21 mouse cellular contexts compared by ENCODE assay signal in the genomic region with DNA sequence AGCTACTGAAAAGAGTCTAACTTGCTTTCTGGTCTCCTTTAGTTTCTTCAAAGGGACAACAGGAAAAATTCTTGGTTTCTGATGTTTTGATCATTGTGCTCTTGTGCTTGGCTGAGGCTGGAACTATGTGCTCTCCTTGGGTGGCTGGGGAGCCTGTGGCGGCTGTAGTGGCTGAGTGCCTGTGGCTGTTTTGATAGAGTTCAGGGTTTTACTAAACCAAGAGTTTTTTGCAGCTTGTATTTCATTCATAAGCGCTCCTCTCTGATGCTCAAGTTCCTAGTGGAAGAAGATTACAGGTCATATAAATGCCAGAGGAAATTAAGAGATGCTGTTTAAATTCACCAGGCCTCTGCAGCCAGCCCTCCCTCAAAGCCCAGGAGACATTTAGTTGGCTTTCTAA. TPM values are rescaled to one million over a fixed set of nuclear protein-coding genes. Genes with fewer than 3 reads are reported as not detected.
A peak's percentile ranks its signal among the peaks of the same experiment; 100 is the strongest.
DNase-seq lines count a peak whose midpoint lies in the region; ATAC-seq lines count a peak whose summit lies in the region.
"Had no signal": no experiment of that assay in that cellular context is flagged by ENCODE, and none has a peak within 500 bp of the region (broad histone marks: within the 10 kb centered on the region; RNA-seq: fewer than 3 reads in every experiment).

No protein-coding gene starts in this region.

- no peak overlapping the region for H3K9ac ChIP-seq in limb, embryonic 11.5 days (ENCODE audit: low read length)
- no peak overlapping the region for H3K9ac ChIP-seq in embryonic facial prominence, embryonic 12.5 days
- H3K9ac ChIP-seq in limb, embryonic 13.5 days, result no peak overlapping the region
- H3K9ac ChIP-seq: embryonic facial prominence, embryonic 13.5 days; forebrain, embryonic 13.5 days; forebrain, embryonic 15.5 days; forebrain, postnatal 0 days had no signal

- no peaks in the 10 kb centered on the region for H3K4me1 ChIP-seq in limb, embryonic 11.5 days (ENCODE audit: control insufficient read depth, insufficient read depth, low read length)
- no peaks in the 10 kb centered on the region for H3K4me1 ChIP-seq in limb, embryonic 10.5 days
- no peaks in the 10 kb centered on the region for H3K4me1 ChIP-seq in embryonic facial prominence, embryonic 12.5 days
- 0 out of 2 replicates have a peak, but pooled peaks cover 3% of the 10 kb centered on the region for H3K4me1 ChIP-seq in limb, embryonic 13.5 days
- H3K4me1 ChIP-seq: embryonic facial prominence, embryonic 13.5 days; forebrain, embryonic 13.5 days; forebrain, embryonic 15.5 days had no signal

- H3K4me3 ChIP-seq in limb, embryonic 11.5 days (ENCODE audit: low read depth, low read length), result no peak overlapping the region
- no peak overlapping the region for H3K4me3 ChIP-seq in limb, embryonic 10.5 days
- no peak overlapping the region for H3K4me3 ChIP-seq in embryonic facial prominence, embryonic 12.5 days
- H3K4me3 ChIP-seq in limb, embryonic 13.5 days, result no peak overlapping the region
- H3K4me3 ChIP-seq: embryonic facial prominence, embryonic 13.5 days; forebrain, embryonic 13.5 days; forebrain, embryonic 15.5 days had no signal

- H3K36me3 ChIP-seq in limb, embryonic 11.5 days (ENCODE audit: control insufficient read depth, insufficient read depth, low read length), result no peaks in the 10 kb centered on the region
- H3K36me3 ChIP-seq in limb, embryonic 10.5 days, result no peaks in the 10 kb centered on the region
- H3K36me3 ChIP-seq in embryonic facial prominence, embryonic 12.5 days, result no peaks in the 10 kb centered on the region
- H3K36me3 ChIP-seq in limb, embryonic 13.5 days, result no peaks in the 10 kb centered on the region
- H3K36me3 ChIP-seq: embryonic facial prominence, embryonic 13.5 days; forebrain, embryonic 15.5 days had no signal

- H3K4me2 ChIP-seq in limb, embryonic 11.5 days (ENCODE audit: low read depth, severe bottlenecking), result no peak overlapping the region
- H3K4me2 ChIP-seq in embryonic facial prominence, embryonic 12.5 days (replicated peaks), result no peak overlapping the region
- no peak overlapping the region for H3K4me2 ChIP-seq in limb, embryonic 13.5 days (replicated peaks)
- H3K4me2 ChIP-seq: embryonic facial prominence, embryonic 13.5 days; forebrain, embryonic 13.5 days; forebrain, embryonic 15.5 days had no signal

- H3K27ac ChIP-seq in limb, embryonic 11.5 days (replicated peaks; ENCODE audit: low read depth, low read length), result no peak overlapping the region
- no peak overlapping the region for H3K27ac ChIP-seq in limb, embryonic 10.5 days
- H3K27ac ChIP-seq in embryonic facial prominence, embryonic 12.5 days, result no peak overlapping the region
- H3K27ac ChIP-seq in limb, embryonic 13.5 days, result no peak overlapping the region
- H3K27ac ChIP-seq: embryonic facial prominence, embryonic 13.5 days; forebrain, embryonic 13.5 days; forebrain, embryonic 15.5 days had no signal

- no peaks in the 10 kb centered on the region for H3K27me3 ChIP-seq in limb, embryonic 11.5 days (ENCODE audit: control insufficient read depth, insufficient read depth, low read length)
- no peaks in the 10 kb centered on the region for H3K27me3 ChIP-seq in limb, embryonic 10.5 days (ENCODE audit: low read depth, poor library complexity, severe bottlenecking)
- no peaks in the 10 kb centered on the region for H3K27me3 ChIP-seq in embryonic facial prominence, embryonic 12.5 days
- H3K27me3 ChIP-seq in limb, embryonic 13.5 days, result no peaks in the 10 kb centered on the region
- H3K27me3 ChIP-seq: embryonic facial prominence, embryonic 13.5 days; forebrain, embryonic 13.5 days; forebrain, embryonic 15.5 days; Patski had no signal

- H3K9me3 ChIP-seq in limb, embryonic 11.5 days (ENCODE audit: control insufficient read depth, low read length), result no peaks in the 10 kb centered on the region
- no peaks in the 10 kb centered on the region for H3K9me3 ChIP-seq in limb, embryonic 10.5 days (replicated peaks)
- no peaks in the 10 kb centered on the region for H3K9me3 ChIP-seq in embryonic facial prominence, embryonic 12.5 days
- H3K9me3 ChIP-seq in limb, embryonic 13.5 days, result no peaks in the 10 kb centered on the region
- H3K9me3 ChIP-seq: embryonic facial prominence, embryonic 13.5 days; forebrain, embryonic 13.5 days; forebrain, embryonic 15.5 days had no signal

- peak; percentile 31; the same call in 1 of the 2 replicates for ATAC-seq in limb, embryonic 11.5 days (ENCODE audit: insufficient number of reproducible peaks, low FRiP score, low TSS enrichment, low read depth)
- ATAC-seq in embryonic facial prominence, embryonic 12.5 days (ENCODE audit: insufficient number of reproducible peaks, insufficient read depth, low FRiP score, low TSS enrichment), result 0 out of 2 replicates have a peak, but pooled peaks have one; percentile 56
- peak; percentile 54; the same call in 1 of the 2 replicates for ATAC-seq in limb, embryonic 13.5 days (ENCODE audit: low FRiP score, low read depth)
- ATAC-seq: activated CD4-positive, CD25-positive, alpha-beta regulatory T cell, adult 4 months; forebrain, embryonic 13.5 days; forebrain, embryonic 15.5 days; forebrain, postnatal 0 days; Patski had no signal

- DNase-seq in limb, embryonic 11.5 days (ENCODE audit: low spot score), result no peak
- DNase-seq in limb, embryonic 10.5 days (ENCODE audit: low spot score), result no peak
- DNase-seq in kidney, adult 8-10 months, result no peak
- no peak for DNase-seq in layer of hippocampus, postnatal 36 days
- no peak for DNase-seq in yolk sac, embryonic 10.5 days (ENCODE audit: low spot score)
- DNase-seq: adrenal gland, adult 8-10 months; adrenal gland, postnatal 14 days; adrenal gland, postnatal 36 days; cerebellum, adult 11-12 months; cerebellum, adult 2 months; cerebellum, adult 9-10 months; cerebellum, postnatal 10 days; cerebellum, postnatal 25 days; forebrain, postnatal 0 days had no signal

- 49% methylated on average over 2 of the region's 2 CpGs for WGBS in limb, embryonic 11.5 days
- WGBS in limb, embryonic 10.5 days, result 49% methylated on average over 2 of the region's 2 CpGs
- WGBS in embryonic facial prominence, embryonic 12.5 days, result 41% methylated on average over 2 of the region's 2 CpGs
- WGBS in limb, embryonic 13.5 days, result 21% methylated on average over 2 of the region's 2 CpGs

RNA-seq across cellular contexts. Expression of a gene that starts 11.4 kb away (rescaled TPM):
- polyA plus RNA-seq in limb, embryonic 11.5 days (2014; fragmentation: Nextera tagmentation; extraction: Ambion mirVana), result 317 and 326 TPM in 2 replicates
- polyA plus RNA-seq in limb, embryonic 10.5 days (2016; fragmentation: Nextera tagmentation; extraction: Ambion mirVana), result 312 and 387 TPM in 2 replicates
- polyA plus RNA-seq in embryonic facial prominence, embryonic 12.5 days (2016; fragmentation: Nextera tagmentation; extraction: Ambion mirVana), result 228 and 234 TPM in 2 replicates
- 223 and 224 TPM in 2 replicates for polyA plus RNA-seq in limb, embryonic 13.5 days (2015; fragmentation: Nextera tagmentation; extraction: Ambion mirVana)
- total RNA-seq in layer of hippocampus, postnatal 36 days (2021), result 10 to 100 TPM; 95.8 to 98.7 TPM

RNA-seq across cellular contexts. Expression of a gene that starts 29.1 kb away (rescaled TPM):
- 236 and 239 TPM in 2 replicates for polyA plus RNA-seq in limb, embryonic 11.5 days (2014; fragmentation: Nextera tagmentation; extraction: Ambion mirVana)
- polyA plus RNA-seq in limb, embryonic 10.5 days (2016; fragmentation: Nextera tagmentation; extraction: Ambion mirVana), result 223 and 226 TPM in 2 replicates
- polyA plus RNA-seq in embryonic facial prominence, embryonic 12.5 days (2016; fragmentation: Nextera tagmentation; extraction: Ambion mirVana), result 232 and 233 TPM in 2 replicates
- polyA plus RNA-seq in limb, embryonic 13.5 days (2015; fragmentation: Nextera tagmentation; extraction: Ambion mirVana), result 246 and 249 TPM in 2 replicates
- total RNA-seq in layer of hippocampus, postnatal 36 days (2021), result 10 to 100 TPM; 62.8 to 76.7 TPM
